Mouse (Mus musculus): ENCODE data around the gene Riox2.

Riox2 gene

DNA sequence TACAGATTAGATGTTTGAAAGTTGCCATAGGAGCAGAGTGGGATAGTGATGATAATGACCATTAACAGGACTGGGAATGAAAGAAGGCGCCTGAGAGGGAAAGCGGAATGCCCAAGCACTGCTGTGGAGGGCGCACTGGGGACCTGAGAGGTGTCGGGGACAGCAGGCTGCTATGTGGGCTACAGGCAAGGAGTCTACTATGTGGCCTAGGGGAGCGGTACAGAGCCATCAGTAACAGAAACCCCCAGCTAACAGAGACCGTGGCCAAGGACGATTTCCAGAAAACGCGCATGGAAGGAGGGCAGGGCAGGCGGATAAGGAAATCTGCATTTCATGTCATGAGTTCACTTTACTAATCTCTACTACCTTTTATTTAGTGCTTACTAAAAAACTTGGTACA, 45.4 kb downstream of the Riox2 start:
- in situ Hi-C loops (cut with MboI, MseI) = no loop called here

DNA sequence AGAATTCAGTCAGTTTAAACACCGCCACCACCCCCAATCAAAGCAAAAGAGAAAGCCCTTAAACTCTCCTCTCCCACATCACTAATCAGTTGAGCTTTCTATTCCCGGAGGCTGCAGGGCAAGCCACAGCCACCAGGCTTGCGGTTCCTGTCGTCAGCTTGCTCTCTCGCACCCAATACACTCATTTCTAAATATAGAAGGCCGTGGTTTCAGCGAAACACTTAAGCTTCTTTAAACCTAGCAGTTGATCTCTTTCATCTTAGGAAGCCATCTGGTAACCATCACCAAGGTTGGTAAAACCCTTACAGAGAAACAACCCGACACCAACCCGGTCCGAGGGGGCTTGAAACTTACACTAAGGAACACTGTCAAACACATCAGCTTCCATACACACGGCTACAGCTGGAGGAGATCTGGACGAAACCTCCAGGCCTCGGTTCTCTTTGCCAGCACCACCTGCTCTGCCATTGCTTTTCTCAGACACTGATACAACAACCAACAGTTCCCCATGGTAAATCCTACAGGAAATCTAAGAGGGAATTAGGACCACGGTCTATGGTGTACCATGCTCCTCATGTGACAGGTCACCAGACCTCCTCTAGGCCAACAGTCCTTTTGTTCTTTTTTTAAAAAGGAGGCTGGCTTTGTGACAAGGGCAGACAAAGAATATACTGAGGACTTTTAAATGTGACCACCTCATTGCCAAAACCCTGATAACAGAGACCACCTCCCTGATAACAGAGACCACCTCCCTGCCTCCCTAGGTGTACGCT, 46.1 kb downstream of the Riox2 start:
- in situ Hi-C loops (cut with MboI, MseI) = no loop called here

DNA sequence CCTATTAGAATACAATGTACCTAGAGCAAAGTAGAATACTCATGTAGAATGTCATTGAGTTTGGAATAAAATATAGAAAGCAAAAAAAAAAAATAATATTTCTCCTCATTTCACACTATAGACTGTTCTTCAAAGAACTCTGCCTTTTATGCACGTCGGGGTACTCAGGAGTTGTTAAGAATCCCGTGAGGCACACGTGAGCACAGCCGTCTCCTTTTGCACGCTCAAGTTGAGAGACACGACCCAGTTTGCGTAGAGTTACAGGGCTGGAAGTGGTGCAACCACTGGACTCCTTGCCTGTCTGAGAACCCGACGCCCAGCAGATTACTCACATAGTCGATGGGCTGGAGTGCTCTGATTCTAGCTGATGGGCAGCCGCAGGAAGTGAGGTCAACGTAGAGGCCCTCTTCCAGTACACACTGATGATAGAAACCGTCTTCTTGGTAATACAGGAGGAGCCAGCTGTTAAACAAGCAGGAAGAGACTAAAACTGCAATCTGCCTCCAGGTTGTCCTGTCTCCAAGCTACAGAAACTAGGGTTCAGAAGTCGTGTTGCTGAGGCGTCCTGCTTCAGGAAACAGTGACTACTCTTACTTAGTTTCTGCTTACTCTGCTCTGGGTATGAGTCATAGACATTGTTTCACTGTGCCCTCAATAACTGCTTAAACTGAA, 50.3 kb downstream of the Riox2 start:
- in situ Hi-C loops (cut with MboI, MseI) = no loop called here

DNA sequence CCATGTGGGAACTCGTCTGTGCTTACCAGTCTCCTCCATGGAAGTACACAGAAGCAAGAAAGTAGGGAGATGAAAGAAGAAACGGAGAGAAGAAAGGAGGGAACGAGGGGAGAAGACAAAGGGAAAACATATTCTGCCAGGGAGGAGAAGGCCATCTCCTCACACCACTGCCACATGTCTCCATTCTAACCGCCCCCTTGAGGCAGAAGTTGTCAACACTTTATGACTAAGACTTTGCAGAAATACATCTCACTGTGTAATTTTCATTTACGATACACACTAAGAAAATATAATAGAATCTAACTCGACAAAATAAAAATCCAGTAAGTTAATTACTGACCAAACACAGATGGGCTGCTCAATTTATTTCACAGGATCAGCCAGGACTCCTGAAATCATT, 55.4 kb downstream of the Riox2 start:
- in situ Hi-C loops (cut with MboI, MseI) = no loop called here

DNA sequence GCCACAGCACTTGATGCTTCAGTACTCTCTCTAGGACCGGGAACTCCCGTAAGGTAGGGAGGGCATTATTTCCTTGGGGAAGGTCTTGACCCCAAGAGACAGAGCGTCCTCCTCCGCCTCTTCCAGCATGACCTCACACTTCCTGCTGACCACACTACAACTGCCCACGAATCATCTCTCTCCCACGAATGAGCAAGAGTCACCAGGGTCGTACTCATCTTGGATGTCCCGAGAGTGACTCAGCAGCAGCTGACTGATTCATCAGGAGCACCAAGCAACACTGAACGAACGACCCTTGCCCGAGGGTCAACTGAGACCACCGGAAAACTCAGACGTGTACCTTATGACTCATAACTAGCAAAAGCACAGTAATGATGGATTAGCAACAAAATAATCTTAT, 58.0 kb downstream of the Riox2 start:
- in situ Hi-C loops (cut with MboI, MseI) = no loop called here

DNA sequence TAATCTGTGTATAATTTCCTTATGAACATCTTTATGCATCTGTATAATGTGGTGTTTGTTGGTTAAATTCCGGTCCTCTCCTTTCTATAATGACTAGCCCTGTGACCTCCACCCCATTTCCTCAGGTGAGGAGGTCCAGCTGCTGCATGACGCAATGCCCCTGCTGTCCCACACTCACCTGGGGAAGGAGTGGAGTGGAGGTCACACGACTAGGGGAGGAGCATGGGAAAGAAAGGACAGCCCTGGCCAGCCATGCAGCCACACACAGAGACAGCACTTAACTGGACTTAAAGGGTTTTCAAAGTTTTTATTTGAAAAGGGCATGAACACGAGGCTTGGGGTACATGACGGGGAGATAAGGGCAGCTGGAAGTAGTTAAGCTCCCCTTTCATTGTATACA, 59.7 kb downstream of the Riox2 start:
- in situ Hi-C loops (cut with MboI, MseI) = no loop called here

DNA sequence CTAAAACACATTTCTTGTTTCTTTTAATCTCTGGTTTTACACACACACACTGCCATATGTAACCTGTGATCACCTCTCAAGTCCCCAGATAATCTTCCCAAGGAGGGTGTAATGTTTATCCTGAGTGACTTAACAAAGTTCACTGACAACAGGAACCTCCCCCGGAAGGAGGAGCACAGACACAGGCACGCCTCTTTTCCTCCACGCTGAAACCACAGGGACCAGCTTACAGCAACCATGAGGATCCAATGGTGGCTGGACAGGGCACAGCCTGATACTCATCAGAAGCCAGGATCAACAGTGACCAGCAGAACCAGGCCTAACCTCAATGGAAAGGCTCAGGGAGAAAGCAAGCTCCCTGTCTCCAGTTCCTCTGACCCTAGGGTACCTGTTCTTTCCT, 61.0 kb downstream of the Riox2 start:
- in situ Hi-C loops (cut with MboI, MseI) = no loop called here

DNA sequence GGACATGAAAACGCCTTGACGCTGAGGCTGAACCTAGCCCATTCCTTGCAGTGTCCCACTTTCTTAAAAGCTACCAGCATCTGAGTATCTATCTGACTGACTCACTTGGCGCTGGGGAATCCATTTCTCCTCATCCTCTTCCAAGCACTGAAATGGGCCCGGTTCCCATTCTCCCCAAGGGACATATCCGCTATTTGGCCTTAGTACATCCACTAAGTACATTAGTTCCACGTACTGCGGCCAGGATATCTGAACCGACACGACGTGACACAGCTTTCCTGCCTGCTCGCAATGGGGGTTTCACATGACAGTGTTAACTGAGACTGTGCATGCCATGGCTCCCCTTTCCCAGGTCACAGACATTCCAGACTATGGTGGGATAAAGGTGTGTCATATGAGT, 62.8 kb downstream of the Riox2 start:
- in situ Hi-C loops (cut with MboI, MseI) = no loop called here

DNA sequence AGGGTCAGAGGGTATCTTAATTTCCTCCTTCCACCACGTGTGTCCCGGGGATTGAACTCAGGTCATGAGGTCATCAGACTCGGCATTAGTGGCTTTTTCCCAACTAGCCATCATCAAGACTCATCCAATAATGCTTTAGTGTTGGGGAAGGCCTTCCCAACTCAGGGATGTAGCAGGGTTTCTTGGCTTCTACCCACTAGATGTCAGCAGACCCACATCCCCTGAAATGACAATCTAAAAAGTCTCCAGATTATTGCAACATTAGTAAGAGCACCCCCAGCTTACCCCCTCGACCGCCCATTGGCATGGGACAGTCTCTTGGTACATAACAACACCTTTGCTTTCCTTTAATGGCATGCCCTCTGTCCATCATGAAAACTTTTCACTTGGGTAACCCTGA, 64.1 kb downstream of the Riox2 start:
- in situ Hi-C loops (cut with MboI, MseI) = no loop called here

DNA sequence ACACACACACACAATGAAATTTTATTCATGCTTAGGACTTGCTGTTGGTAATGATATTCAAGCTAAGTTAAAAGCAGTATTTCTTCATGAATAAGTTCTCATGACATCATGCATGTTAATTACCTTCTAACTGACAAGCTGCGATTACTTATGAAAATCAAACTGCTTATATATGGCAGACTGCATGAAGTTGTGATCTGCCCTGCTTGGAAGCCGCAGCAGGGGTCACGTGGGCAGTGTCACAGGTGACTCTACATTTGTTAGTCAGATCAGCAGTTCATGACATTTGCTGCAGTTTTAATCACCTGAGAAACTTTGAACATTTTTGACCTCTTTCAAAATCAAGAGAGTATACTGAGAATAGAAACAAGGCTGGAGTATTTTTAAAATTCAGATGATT, 69.4 kb downstream of the Riox2 start:
- in situ Hi-C loops (cut with MboI, MseI) = no loop called here

DNA sequence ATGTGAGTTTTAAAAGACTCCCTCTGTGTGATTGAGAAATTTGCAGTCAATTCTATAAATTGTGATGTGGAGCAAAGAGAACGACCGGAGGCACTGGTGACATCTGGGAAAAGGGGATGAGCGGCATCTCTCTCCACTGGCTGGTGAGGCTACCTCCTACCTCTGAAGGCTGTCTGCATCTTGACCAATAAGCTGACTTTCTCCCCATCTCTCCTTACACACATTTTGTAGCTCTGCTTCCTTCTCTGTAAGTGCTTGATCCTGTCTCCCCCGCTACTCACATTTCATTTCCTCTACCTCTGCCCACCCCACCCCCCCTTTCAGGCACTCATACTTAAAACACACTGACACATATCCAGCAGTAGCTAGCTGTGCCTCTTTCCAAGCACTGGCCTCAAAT, 69.8 kb downstream of the Riox2 start:
- in situ Hi-C loops (cut with MboI, MseI) = no loop called here

All from T-helper 1 cell (primary cell).